Mouse (Mus musculus) adrenal gland, adult 8-10 months (tissue): ENCODE measurements around the gene Ksr1. TPM values are rescaled to one million over a fixed set of nuclear protein-coding genes. Genes with fewer than 3 reads are reported as not detected.
"Not testable (repeated sequence)": the region's sequence is repeated elsewhere in the genome, so short reads cannot be mapped to it uniquely, and the experiment has no call there.

Experiments used
- DNase-seq: peaks from one replicate; pipeline ENCODE4 v3.0.0; 2022
- total RNA-seq, 4 experiments: library from RNA; stranded (reverse); gene quantifications; 2 replicates each; pipeline ENCODE4 v1.2.4; 2022

Gene Ksr1
- total RNA-seq, 4 experiments from 2014 or later: 10.2 to 19.2 (median 14.3) TPM

DNA sequence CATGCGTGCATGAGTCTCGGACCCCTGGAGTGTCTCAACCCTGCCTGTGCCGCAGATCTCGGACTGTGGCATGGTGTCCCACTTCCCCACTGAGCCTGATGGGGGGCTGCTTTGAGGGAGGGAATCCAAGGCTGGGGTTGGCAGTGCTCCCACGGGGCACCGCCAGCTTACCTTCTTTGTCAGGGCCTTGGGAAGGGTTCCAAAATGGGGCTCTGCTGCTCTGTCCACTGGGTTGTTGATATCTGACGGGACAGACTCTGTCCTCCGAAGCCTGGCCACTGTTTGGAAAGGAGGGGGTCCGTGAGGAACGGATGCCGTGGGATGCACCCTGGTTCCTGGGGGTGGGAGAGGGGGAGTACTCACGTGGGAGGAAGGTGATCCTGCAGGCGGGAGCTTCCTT, 109.9 kb downstream of the Ksr1 start:
- no peak for DNase-seq

DNA sequence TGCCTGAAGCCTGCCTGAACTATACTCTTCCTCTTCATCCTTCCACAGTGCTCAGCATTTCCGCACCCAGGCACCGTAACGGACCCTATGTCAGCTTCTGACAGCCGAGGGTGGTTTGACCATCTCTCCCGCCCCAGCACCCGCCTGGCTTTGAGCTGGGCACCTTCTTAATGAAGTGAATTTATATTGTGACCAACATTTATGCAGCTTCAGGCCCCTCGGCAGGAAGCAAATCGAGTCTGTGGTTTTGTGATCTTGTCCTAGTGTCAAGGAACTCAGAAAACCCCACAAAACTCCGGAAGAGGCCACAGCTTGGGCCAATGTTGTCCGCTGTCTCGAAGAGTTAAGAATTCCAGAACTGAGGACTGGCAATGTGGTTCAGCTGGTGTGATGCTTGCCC, 112.6 kb downstream of the Ksr1 start:
- DNase-seq: no peak

DNA sequence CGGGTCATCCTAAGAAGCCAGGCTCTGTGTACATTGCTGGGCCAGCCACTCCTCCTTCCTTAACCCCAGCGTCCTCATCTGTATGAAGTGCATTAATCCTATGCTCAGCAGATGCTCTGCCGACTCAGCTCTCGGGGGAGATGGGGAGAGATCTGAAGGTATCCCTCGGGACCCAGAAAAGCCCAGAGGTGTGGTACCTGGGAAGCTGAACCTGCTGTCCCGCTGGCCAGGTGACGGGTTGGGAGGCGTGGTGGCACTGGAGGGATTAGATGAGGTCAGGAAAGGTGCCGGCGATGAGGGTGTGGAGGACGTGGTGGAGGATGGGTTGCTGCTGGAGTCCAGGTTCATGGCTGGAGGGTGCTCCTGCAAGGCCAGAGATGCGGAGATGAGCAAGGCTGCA, 113.2 kb downstream of the Ksr1 start:
- no peak for DNase-seq

DNA sequence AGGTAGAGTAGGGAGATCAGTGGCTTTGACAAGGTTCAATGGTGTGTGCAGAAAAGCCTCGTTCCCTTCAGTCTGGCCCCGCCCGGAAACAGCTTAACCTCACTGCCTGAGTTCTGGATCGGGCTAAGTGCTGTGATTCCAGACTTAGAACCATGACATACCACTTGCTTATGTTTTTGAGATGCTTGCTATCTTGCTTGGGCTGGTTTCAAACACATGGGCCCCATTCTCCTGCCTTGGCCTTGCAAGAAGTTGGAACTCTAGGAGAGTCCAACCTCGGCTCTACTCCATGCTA, 114.8 kb downstream of the Ksr1 start:
- DNase-seq: no peak

DNA sequence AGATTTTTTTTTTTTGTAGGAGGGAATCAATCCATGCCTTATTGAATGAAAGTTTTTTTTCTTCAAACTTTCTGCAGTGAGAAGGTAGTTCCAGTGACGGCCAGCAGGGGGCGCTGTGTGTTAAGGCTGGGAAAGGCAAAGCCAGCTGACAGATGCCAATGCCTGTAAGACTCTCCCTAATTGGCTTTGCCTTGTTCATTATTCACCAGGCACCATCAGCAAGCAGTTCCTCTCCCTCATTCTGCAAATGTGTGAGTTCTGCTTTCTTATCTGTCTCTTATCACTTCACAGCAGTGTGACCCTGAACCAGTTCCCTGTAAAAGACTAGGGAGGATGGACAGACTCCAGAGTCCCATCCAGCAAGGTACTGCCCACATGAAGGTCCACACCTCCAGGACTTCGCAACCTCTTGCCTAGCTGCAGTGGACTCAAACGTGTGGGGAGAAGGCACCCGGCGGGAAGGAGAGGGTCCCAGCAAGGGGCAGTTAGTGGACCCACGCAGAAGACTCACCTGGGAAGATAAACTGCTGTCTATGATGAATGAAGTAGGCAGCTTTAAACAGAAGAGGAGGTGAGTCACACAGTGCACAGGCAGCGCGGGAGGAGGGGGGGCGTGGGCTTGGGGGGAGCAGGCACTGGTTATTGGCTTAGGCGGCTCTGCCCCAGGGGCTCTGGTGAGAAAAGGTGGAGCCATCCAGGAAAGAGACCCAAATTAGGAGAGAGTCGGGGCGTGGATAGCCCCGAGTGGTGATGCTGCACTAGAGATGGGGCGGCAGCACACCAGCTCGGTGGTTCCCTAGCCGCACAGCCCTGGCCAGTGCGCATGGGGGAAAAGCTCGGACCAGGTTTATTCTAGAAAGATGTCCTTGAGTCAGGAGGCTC, 115.4 kb downstream of the Ksr1 start:
- DNase-seq: peak; percentile 72

DNA sequence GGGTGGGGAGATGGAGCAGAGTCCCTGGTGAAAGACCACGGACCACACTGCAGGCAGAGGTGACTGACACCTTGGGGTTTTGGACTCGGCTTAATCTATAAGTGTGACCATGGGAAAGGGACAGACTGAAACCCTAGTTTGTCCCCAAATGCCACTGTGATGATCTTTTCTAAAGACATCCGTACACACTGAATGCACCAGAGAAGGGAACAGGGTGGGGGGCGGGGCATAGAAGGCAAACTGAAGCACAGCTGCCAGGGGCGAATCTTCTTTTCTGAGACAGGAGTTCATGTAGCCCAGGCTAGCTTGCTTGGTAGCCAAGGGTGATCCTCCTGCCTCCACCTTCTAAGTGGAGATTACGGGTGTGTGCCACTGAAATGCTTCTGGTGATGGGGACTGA, 122.5 kb downstream of the Ksr1 start:
- DNase-seq: no peak

DNA sequence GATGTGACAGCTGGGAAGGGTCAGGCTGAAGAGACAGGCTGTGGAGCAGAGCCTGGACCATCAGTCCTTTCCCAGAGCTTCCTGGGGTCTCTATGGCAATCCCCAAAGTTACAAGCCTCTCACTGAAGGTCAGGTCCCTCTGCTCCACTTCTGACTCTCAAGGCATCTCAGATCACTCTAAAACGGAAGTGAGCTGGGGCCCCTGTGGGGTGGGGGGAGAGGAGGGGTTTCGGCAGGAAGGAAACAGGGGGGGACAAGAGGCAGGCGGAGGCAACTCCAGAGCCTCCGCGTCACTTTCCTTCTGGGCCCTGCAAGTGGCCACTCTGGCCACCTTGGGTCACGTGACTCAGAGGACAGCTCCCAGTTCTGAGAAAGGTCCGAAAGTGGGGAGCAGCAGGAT, 122.9 kb downstream of the Ksr1 start:
- DNase-seq: no peak

DNA sequence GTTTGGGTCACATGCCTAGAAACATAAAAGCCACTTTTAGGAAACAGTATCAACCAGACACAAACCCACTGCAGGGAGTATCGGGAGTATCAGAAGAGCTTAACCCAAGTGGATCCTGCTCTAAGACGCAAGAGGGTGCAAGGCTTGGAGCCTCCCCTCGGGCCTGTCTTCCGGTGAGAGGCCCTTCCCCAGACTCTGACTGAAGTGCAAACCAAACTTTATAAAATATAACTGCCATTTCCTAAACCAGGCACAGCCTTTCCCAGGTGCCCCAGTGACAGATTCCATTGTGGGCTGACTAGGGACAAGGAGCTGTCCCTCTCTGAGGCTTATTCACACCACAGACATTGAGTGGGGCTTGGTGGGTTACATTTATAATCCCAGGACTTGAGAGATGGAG, 123.4 kb downstream of the Ksr1 start:
- no peak for DNase-seq

DNA sequence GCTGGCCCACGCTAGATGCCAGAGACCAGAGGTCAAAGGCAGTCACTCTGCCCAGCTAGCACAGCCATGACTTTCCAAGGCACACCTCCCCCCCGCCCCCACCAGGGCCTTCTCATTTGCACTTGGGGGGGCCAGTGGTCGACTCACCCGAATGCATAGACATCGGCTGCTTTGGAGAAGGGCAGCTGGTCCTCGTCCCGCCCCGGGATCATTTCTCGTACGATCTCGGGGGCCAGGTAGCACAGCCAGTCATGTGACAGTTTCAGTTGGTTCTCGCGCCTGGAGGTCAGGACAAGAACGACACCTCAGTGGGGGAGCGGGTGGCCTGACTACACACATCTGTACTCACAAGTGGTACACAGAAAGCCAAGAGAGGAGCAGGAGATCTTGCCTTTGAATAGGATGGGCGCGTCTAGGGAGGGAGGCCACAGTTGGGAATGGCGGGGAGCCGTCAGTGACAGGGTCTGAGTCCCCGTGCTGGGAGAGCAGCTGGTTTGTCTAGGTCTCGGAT, 125.6 kb downstream of the Ksr1 start:
- no peak for DNase-seq

DNA sequence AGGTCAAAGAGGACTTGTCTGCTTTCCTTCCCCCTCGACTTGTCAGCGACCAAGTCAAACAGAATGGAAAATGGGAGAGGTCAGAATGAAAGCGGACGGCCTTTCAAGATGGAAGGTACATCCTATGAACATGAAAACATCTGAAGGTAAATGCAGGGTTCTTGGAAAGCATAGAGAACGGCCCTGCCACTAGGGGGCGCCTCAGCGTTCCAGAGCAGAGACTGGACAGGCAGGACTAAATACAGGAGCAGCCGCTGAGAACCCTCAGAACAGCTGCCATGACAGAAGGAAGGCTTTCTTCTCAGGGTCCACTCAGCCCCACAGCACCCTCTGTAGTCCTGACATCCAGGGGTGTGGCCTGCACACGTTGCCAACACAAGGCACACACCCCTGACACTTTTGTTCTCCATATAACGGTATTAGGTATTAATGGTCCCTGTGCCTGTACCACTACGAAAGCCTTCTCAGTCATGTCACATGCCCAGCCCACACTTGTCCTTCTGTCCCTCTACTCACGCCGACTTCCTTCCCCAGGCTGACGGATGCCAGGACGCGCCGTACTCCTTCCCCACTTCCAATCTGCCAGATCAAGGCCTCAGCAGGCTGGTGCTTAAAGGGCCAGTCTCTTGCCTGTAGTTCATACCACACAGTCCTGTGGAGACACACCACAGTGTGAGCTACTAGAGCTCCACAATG, 126.2 kb downstream of the Ksr1 start:
- no peak for DNase-seq

DNA sequence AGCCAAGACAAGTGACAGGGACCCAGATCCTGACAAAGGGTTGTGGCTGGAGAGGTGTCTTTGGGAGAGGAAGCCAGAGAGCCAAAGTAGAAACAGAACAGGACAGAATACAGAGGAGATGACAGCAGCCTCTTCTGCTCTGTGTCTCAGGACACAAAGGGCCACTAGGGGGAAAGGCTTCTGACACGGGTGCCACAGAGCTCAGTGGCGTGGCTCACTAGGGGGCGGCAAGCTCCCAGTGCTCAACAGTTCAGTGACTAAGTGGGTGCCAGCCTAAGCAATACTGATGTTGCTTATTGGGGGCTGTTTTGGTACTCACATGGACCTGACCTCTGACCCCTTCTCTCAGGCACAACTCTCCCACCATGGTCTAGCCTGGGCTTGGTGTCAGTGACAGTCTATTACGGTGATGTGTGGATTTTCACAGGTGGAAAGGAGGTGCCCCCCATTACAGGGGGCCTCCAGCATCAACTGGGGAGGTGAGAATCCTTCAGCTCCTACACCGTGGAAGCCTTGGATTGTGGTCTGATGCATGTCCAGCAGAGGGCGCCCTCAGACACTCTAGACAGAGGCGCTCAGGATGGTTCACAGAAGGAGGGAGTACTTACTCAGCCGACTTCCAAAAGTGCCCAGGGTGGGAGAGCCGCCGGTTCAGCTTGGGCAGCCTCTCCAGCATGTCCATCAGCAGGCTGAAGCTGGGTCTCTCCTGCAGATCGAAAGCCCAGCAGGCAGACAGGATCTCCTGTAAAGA, 127.1 kb downstream of the Ksr1 start:
- peak; percentile 45 for DNase-seq

DNA sequence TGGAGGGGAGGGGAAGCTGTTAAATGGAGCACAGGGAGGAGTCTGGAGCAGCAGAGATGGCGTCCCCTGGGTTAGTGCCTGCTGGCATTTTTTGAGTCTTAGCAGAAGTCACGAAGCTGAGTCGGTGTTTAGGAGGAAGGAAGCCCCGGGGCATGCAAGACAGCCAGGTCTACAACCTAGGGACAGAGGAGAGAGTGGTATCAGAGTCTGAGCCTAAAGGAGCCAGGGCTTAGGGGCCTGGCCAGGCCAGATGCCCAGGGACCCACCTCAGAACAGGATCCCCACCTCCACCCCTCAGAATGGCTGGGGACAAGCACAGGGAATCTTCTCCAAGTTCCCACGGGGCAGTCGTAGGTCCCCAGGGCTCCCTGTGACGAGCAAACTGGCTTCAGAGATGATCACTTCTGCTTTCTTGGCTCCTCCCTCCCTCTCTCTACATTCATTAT, 129.0 kb downstream of the Ksr1 start:
- no peak for DNase-seq

DNA sequence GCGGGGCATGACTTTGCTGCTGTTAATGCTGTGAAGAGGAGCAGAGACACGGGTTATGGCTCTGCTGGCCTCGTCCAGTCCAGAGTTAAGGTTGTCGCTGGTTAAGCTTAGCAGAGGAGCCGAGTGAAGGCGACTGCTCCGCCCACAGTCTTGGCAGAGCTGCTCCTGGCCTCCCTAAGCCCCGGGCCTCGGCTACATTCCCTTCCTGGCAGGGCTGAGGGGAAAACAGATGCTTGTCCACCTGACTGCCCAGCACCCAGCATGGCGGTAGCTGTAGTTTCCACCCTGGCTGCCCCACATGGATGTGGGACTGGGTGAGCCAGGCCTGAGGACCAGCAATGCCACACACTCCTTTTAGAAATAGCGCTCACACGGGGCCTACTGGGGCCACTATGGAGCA, 130.0 kb downstream of the Ksr1 start:
- DNase-seq: no peak

DNA sequence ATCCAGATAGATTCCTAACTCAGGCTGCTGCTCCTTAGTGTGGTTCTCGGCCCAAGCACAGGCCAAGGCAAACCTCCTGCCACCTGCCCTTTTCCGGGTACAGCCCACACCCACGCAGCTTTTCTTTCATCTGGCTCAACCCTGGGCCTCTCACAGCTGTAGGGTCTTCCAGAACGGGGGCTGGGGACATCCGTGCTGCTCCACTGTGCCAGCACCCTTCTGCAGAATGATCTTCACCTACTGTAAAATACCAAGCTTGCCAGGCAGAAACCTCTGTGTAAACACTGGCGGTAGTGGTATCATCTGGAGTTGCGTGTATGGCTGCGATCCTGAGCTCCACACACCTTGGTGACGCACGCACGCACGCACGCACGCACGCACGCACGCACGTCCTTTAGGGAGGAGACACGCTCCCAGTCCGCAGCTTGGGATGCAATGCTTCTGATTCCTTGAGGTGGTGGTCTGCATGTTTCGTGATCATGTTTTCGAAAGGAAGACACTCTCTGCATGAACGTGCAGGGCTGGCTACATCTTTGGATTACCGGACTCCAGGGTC, 130.5 kb downstream of the Ksr1 start:
- no peak for DNase-seq

DNA sequence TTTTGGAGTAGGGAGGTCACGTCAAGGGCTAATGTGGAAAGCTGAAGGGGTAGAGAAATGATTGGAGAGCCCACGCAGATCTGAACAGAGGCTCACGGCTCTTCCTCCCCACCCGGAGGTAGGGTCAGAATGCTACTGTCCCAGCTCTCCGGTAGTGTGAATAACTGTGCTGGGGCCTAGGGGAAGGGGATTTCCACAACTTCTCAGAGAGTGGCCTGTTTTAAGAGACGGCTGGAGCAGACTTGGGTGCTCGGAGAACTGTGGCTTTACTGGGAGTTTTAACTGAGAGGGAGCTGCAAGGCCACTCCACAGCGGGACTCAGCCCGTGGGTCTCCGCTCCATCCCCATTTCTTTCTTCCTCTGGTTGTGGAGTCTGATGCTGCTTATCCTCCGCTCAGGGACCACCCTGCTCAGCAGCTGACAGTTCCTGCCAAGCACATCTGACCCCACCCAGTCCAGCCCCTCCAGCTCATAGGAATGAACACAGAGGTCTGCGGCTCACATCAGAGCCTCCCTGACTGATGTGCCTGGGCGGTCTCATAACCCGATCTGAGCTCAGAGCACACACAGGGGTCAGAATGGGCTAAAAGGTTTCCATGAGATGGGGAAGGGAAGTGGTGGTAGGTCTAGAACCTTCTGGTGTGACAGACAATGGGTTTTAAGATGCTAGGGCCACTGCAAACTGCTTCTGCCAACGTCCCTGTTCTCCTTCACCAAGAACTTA, 131.4 kb downstream of the Ksr1 start:
- DNase-seq: no peak

DNA sequence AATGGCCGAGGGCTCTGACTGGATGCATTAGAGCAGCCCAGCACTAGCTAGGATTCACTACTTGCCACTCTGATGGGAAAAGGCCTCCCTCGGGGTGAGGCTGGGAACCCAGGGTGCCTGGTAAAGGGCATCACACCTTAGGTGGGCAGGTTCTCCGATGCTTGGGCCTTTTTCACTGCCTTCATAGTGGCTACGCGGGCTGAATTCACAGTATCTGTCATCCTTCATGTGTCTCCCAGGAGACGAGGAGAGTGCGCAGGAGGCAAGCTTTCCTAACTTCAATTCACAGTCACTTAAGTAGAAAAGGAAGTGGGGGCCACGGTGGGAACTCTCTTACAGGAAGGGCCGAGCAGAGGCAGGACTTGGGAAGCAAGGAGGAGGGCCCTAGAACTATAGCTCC, 132.4 kb downstream of the Ksr1 start:
- no peak for DNase-seq

DNA sequence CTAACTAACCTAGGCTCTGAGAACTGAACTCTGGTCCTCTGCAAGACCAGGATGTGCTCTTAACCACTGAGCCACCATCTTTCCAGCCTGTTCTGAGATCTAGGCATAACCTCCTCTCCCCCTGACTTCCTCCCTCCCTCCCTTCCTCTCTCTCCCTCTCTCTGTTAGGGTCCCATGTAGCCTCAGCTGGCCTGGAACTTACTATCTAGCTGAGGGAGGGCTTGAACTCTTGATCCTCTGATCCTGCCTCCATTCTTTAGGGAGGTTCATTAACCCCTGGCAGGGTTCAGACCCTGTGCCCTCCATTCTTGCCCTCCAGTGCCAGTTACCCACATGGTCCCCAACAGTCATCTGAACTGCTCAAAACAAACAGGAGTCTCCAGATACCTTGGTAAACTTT, 133.2 kb downstream of the Ksr1 start:
- no peak for DNase-seq

DNA sequence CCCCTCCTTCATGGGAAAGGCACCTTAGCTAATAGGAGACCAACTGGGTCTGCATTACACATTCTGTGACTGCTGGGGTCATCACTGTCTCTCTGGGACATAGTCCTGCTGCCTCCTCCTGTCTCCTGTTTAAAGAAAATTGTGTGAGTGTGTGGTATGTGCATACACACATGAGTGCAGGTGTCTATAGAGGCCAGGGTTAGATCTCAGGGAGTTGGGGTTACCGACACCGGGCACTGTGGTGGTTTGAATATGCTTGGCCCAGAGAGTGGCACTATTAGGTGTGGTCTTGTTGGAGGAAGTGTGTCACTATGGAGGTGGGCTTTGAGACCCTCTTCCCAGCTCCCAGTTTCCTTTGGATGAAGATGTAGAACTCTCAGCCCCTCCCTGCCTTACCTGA, 133.7 kb downstream of the Ksr1 start:
- no peak for DNase-seq

DNA sequence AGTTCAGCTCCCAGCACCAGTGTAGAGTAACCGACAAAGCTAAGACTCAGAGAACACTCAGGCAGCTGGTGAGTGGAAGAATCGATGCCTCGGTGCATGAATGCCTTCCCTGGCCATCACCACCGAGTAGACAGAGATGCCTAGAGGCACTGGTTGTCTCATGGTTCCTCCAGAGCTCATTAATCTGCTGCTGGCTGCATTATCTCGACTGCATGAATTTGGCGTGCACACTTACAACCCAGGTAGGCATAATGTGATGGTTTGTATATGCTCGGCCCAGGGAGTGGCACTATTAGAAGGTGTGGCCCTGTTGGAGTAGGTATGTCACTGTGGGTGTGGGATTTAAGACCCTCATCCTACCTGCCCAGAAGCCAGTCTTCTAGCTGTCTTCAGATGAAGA, 137.3 kb downstream of the Ksr1 start:
- DNase-seq: no peak

DNA sequence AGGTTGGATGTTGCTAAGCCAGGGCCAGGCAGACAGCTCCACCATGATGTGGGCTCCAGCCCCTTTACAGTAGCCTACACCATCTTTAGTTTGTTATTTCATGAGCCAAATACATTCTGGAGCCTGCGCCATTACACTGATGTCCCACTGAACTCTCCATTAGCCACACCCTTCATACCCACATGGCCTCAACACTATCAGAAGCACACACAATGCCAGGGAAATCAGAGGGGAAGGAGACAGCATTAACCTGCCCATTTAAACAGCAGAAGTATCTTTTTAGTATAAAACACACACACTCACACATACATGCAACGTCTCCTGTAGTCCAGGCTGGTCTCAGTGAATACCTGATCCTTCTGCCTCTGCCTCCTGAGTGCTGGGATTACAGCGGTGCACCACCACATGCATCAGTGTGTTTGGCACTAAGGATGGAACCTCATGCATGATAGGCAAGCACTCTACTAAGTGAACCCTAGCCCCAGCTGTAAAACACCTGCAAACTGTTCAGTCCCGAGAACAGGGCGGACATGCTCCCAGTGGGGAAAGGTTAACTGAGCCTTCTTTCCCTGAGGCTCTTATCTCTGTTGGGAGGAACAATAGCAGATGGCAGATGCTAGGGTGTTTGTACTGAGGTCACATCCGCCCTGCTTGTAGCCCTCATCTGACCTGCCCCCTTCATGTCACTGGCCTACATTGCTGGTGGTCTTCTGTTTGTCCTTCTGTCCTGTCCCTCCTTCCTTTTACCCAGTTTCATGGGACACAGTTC, 138.0 kb downstream of the Ksr1 start:
- no peak for DNase-seq

DNA sequence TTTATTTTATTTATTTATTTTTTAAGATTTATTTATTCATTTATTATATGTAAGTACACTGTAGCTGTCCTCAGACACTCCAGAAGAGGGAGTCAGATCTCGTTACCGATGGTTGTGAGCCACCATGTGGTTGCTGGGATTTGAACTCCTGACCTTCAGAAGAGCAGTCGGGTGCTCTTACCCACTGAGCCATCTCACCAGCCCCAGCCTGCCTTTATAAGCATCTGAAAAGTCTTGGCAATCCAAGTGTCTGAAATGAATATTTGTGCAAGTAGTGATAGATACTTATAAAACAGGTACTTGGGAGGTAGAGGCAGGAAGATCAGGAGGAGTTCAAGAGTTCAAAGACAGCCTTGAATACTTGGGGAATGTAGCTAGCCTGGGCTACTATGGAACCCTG, 138.9 kb downstream of the Ksr1 start:
- DNase-seq: not testable (repeated sequence)

DNA sequence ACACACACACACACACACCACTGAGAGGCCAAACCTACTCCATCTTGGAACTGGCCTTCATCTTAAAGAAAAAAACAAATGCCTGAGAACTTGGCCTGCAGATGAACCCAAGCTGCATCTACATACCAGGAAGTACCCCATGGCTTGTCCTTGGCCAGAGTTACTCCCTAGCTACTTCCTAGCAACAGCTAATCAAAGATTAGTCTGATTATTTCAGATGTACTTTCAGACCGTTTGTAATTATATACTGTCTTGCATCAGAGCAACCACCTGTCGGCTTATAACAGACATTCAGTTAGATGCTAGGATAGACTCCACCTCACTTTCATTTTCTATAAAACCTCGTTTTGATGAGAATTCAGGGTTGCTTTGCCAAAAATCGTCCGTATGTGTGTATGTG, 139.8 kb downstream of the Ksr1 start:
- DNase-seq: no peak
